8 mouse cellular contexts compared by ENCODE assay signal in the genomic region with DNA sequence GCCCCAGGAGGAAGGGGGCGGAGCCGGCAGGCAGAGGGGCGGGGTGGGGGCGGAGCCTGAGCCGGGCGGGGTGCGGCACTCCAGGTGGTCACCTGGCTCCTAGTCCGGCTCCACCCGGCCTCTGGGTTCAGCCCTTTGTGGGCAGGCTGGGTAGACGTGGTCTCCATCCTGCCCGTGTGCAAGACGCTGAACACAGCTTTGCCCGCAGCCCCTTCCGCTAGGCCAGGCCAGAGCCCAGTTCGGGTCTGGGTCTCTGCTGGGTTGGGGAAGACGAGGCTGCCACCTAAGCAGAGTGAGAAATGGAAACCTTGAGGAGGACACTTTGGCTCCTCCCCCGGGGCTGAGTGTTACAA.
DNase-seq lines count a peak whose midpoint lies in the region; ATAC-seq and TF ChIP-seq lines count a peak whose summit lies in the region.

No protein-coding gene starts in this region.

- peak overlapping the region; percentile 74 for H3K4me3 ChIP-seq in heart, embryonic 13.5 days
- H3K4me3 ChIP-seq in ES-E14 (ENCODE audit: insufficient read depth in 1 of 2, low read depth in 1 of 2, low read length in 2 of 2, poor library complexity in 1 of 2, severe bottlenecking in 1 of 2): peak overlapping the region; percentile 67 to 97
- H3K4me3 ChIP-seq in forebrain, embryonic 16.5 days (replicated peaks; ENCODE audit: low read length): peak overlapping the region; percentile 66
- peak overlapping the region; percentile 72 for H3K4me3 ChIP-seq in liver, postnatal 0 days (ENCODE audit: low read depth, low read length)

- intact Hi-C loops in heart, postnatal 25 days (cut with DNase I): loop anchor here (5.0 kb wide), 2 partner anchors 54 to 91 kb away; no protein-coding TSS in a partner anchor
- intact Hi-C loops in left cerebral cortex, postnatal 4 days (cut with DNase I): no loop called here

- DNase-seq in heart, postnatal 25 days (ENCODE audit: low spot score): no peak
- DNase-seq in ES-E14 (ENCODE audit: low read depth, low spot score) (no peak), MN1 (ENCODE audit: low spot score) (no peak)
- no peak for DNase-seq in liver, postnatal 0 days
- no peak for DNase-seq in ovary, adult 18-20 months (ENCODE audit: low spot score)
- DNase-seq in left cerebral cortex, postnatal 4 days: no peak

- WGBS in heart, embryonic 13.5 days: 2% methylated on average over 17 of the region's 17 CpGs
- WGBS in forebrain, embryonic 16.5 days: 3% methylated on average over 17 of the region's 17 CpGs
- WGBS in liver, postnatal 0 days (ENCODE audit: insufficient replicate concordance): 2% methylated on average over 14 of the region's 17 CpGs

- peak overlapping the region; percentile 95; the same call in 1 of the 2 replicates for H3K9ac ChIP-seq in heart, embryonic 13.5 days
- peak overlapping the region; percentile 44; the same call in 1 of the 2 replicates for H3K9ac ChIP-seq in ES-E14 (ENCODE audit: insufficient read depth, low read depth, low read length, poor library complexity, severe bottlenecking)
- peak overlapping the region; percentile 54 for H3K9ac ChIP-seq in forebrain, embryonic 16.5 days (replicated peaks; ENCODE audit: low read depth, low read length)
- H3K9ac ChIP-seq in liver, postnatal 0 days (replicated peaks): no peak overlapping the region

- peaks cover 21% of the 10 kb centered on the region for H3K4me1 ChIP-seq in heart, embryonic 13.5 days
- peaks cover 2 to 11% of the 10 kb centered on the region in 2 experiments; a peak in 2 of 4 replicates for H3K4me1 ChIP-seq in ES-E14 (ENCODE audit: control insufficient read depth in 2 of 2, insufficient read depth in 2 of 2, low read length in 2 of 2, poor library complexity in 1 of 2)
- peaks cover 14% of the 10 kb centered on the region for H3K4me1 ChIP-seq in forebrain, embryonic 16.5 days (replicated peaks; ENCODE audit: control insufficient read depth, insufficient read depth, low read length)
- peaks cover 5% of the 10 kb centered on the region for H3K4me1 ChIP-seq in liver, postnatal 0 days (ENCODE audit: insufficient read depth)

- H3K9me3 ChIP-seq in heart, embryonic 13.5 days: no peaks in the 10 kb centered on the region
- H3K9me3 ChIP-seq in ES-E14 (ENCODE audit: control insufficient read depth, insufficient read depth, low read depth, low read length): no peaks in the 10 kb centered on the region
- H3K9me3 ChIP-seq in forebrain, embryonic 16.5 days (ENCODE audit: control insufficient read depth, low read length): no peaks in the 10 kb centered on the region
- no peaks in the 10 kb centered on the region for H3K9me3 ChIP-seq in liver, postnatal 0 days (ENCODE audit: low read length)

- H3K27me3 ChIP-seq in heart, embryonic 13.5 days (replicated peaks): peaks cover 3% of the 10 kb centered on the region; the same call in 1 of the 2 replicates
- 0 out of 2 replicates have a peak, but pooled peaks cover 2% of the 10 kb centered on the region for H3K27me3 ChIP-seq in forebrain, embryonic 16.5 days (replicated peaks; ENCODE audit: control insufficient read depth, insufficient read depth, low read length)
- H3K27me3 ChIP-seq in liver, postnatal 0 days (ENCODE audit: insufficient read depth, low read length): no peaks in the 10 kb centered on the region; the same call in 1 of the 2 replicates

- H3K4me2 ChIP-seq in heart, embryonic 13.5 days: peak overlapping the region; percentile 95
- H3K4me2 ChIP-seq in forebrain, embryonic 16.5 days (ENCODE audit: low read length): peak overlapping the region; percentile 99
- peak overlapping the region; percentile 97 for H3K4me2 ChIP-seq in liver, postnatal 0 days (ENCODE audit: low read depth, low read length)

- peak overlapping the region; percentile 68 for H3K27ac ChIP-seq in heart, embryonic 13.5 days (replicated peaks)
- H3K27ac ChIP-seq in ES-E14 (ENCODE audit: insufficient read depth, low read depth, low read length, poor library complexity, severe bottlenecking): no peak overlapping the region
- H3K27ac ChIP-seq in forebrain, embryonic 16.5 days (ENCODE audit: low read length): no peak overlapping the region
- peak overlapping the region; percentile 82 for H3K27ac ChIP-seq in liver, postnatal 0 days (ENCODE audit: low read depth)

- no peaks in the 10 kb centered on the region for H3K36me3 ChIP-seq in heart, embryonic 13.5 days
- H3K36me3 ChIP-seq in ES-E14 (ENCODE audit: control insufficient read depth, insufficient read depth, low read length, poor library complexity, severe bottlenecking): no peaks in the 10 kb centered on the region
- no peaks in the 10 kb centered on the region for H3K36me3 ChIP-seq in forebrain, embryonic 16.5 days (ENCODE audit: control insufficient read depth, insufficient read depth)
- no peaks in the 10 kb centered on the region for H3K36me3 ChIP-seq in liver, postnatal 0 days (replicated peaks; ENCODE audit: insufficient read depth, low read length)

- in situ Hi-C loops in ES-E14 (cut with MboI; ENCODE audit: low sequenced_read_pairs in 2 of 2, unreplicated experiment in 2 of 2): no loop called here

- no peak for TF ChIP-seq EP300 in liver, postnatal 0 days (IDR thresholded peaks at IDR 0.05; ENCODE audit: low read depth)

- no peak for TF ChIP-seq CTCF in liver, postnatal 0 days (IDR thresholded peaks at IDR 0.05; ENCODE audit: low read depth)

- ATAC-seq in heart, embryonic 13.5 days (ENCODE audit: extremely low read depth, insufficient number of reproducible peaks, low FRiP score, low TSS enrichment): peak; percentile 64; the same call in 1 of the 2 replicates
- ATAC-seq in forebrain, embryonic 16.5 days: peak; percentile 73
- no peak; the same call in 1 of the 2 replicates for ATAC-seq in liver, postnatal 0 days

TF ChIP-seq in ES-E14, 5 proteins besides CTCF, POLR2A, EP300 and RAD21:
- TF ChIP-seq CHD2 (IDR thresholded peaks at IDR 0.05; ENCODE audit: low read depth, low read length) (no peak), ZNF384 (IDR thresholded peaks at IDR 0.05; ENCODE audit: low read depth, low read length) (no peak), ZC3H11A (IDR thresholded peaks at IDR 0.05; ENCODE audit: borderline replicate concordance, low read depth, low read length) (no peak), MAFK (IDR thresholded peaks at IDR 0.05; ENCODE audit: insufficient read depth, low read depth, low read length) (no peak), HCFC1 (IDR thresholded peaks at IDR 0.05; ENCODE audit: borderline replicate concordance, insufficient read depth, low read length) (no peak)

Comparison
In these comparisons a context has a peak if more than half of its experiments do, and no peak if none do; other contexts are left out.
1. H3K27ac ChIP-seq: peak in heart, embryonic 13.5 days (single experiment) and liver, postnatal 0 days (single experiment); none in ES-E14 (single experiment) and forebrain, embryonic 16.5 days (single experiment).
2. Peak in every context shown above with its lines, with median percentiles within 50 percentile points of each other: H3K4me2 ChIP-seq and H3K4me3 ChIP-seq.